Mouse (Mus musculus): ENCODE results near the gene Mdk.

GRCm38 (mm10) chr2:91980245-91980644 lies 48.1 kb upstream of the Mdk start:
- TF ChIP-seq POLR2A (IDR thresholded peaks at IDR 0.05; ENCODE audit: low read depth, low read length), result no peak
- TF ChIP-seq CTCF (IDR thresholded peaks at IDR 0.05; ENCODE audit: extremely low read depth, insufficient read depth, insufficient read length, insufficient replicate concordance), result no peak
